Mouse (Mus musculus): ENCODE measurements at regions not wholly inside any gene's neighbourhood (a gene's known extent, or its start where the extent isn't known, plus 50 kb on each side); places are given as distances from the start of the nearest gene placed in this dataset.

DNA sequence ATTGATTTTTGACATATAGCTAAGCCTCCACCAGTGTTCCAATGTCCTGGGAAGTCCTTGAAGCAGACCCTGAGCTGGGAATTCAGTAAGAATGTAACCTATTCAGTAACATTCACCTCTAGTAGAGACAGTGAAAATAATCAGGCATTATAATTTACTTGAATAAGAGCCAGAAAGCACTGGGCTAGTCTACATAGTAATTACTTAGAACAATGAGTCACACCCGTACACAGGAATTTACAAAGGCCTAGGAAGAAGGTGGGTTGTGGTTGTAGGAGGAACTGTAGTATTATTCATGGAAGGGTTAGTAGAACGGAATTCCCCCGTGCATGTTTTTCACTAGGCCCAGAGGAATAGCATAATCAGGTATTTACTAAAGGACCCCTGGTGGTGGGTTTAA lies 106.3 kb upstream of the Ddhd1 start:
- ATAC-seq (ENCODE audit: low read depth): no peak

DNA sequence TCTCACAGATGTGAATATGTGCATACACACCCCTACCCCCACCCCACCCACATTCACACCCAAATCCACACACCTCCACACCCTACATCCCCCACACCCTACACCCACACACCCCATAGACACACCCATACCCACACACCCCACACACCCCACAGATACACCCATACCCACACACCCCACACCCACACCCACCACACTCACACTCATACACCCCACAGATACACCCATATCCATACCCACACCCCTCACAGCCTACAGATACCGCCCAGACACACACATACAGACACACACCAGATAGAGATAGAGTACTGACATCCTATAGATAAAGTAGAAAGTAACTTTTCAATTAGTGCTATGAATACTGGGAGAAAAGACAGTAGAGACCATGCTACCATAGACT lies 108.6 kb upstream of the Ddhd1 start:
- H3K27ac ChIP-seq (replicated peaks): no peak overlapping the region
- WGBS: 96% methylated on average over 1 of the region's 1 CpGs
- H3K9ac ChIP-seq: no peak overlapping the region
- H3K4me3 ChIP-seq: no peak overlapping the region
- H3K9me3 ChIP-seq: no peaks in the 10 kb centered on the region
- H3K4me2 ChIP-seq: no peak overlapping the region
- H3K36me3 ChIP-seq: no peaks in the 10 kb centered on the region
- no peaks in the 10 kb centered on the region; the same call in 1 of the 2 replicates for H3K4me1 ChIP-seq (replicated peaks)
- no peak for ATAC-seq (ENCODE audit: low read depth)
- H3K27me3 ChIP-seq: no peaks in the 10 kb centered on the region

More for the DNA sequence above, 106.3 kb upstream of the Ddhd1 start:
- no peaks in the 10 kb centered on the region for H3K36me3 ChIP-seq
- WGBS: 67% methylated on average over 3 of the region's 3 CpGs
- no peaks in the 10 kb centered on the region for H3K27me3 ChIP-seq
- no peaks in the 10 kb centered on the region for H3K9me3 ChIP-seq
- H3K4me2 ChIP-seq: no peak overlapping the region
- no peak overlapping the region for H3K27ac ChIP-seq (replicated peaks)
- no peaks in the 10 kb centered on the region for H3K4me1 ChIP-seq (replicated peaks)
- no peak overlapping the region for H3K4me3 ChIP-seq
- no peak overlapping the region for H3K9ac ChIP-seq

DNA sequence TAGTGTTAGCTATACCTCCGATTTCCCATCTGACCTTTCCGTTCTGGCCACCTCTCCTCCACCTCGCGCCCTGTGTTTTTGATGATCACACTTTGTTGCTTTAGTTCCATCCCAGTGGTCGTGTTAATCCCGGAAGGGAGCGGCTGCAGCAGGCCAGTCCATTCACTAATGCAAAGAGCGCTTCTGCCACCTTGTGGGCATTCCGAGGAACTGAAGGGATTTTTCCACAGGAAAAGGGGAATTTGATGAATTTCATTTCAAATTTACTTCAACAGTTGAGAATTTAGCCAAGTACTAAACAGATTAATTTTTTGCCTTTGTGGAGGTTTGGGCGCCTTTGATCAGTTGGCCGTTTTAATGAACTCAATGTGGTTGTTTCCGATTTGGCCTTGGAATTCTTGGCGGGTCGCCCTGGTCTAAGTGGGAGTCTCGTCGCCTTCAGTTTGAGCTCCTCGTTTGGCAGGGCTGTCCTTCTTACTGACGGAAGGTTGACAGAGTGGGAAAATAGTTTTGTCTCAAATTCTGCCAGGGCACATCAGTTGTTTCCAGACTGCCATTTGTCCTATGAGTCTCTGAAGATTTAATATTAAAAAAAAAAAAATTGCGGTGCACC lies 114.8 kb upstream of the Ddhd1 start:
- Histone ChIP-seq H3K36me3 (no peaks in the 10 kb centered on the region), H3K9me3 (no peaks in the 10 kb centered on the region), H3K4me1 (replicated peaks) (no peaks in the 10 kb centered on the region; the same call in none of the 2 replicates), H3K4me2 (peak overlapping the region; percentile 48), H3K4me3 (peak overlapping the region; percentile 12), H3K9ac (no peak overlapping the region), H3K27me3 (no peaks in the 10 kb centered on the region), H3K27ac (replicated peaks) (no peak overlapping the region)
- 19% methylated on average over 19 of the region's 19 CpGs for WGBS
- peak; percentile 93 for ATAC-seq (ENCODE audit: low read depth)

DNA sequence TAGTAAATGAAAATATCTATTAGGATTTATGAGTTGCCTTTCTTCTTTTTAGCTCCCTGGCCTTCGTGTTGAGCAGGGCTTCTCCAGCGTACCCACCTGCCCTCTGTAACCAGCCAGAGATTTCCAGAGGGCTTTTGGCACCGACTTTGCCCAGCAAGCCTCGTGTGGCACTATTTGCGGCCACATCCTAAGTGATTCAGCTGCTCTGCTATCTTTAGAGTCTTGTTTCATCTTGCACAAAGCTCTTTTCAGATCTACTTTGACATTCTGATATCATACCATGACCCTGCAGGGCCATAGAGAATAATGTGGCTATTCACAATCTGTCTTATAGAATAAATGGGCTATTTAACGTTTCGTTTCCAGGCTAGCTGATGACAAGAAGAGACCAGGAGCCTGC lies 115.4 kb upstream of the Ddhd1 start:
- H3K4me1 ChIP-seq (replicated peaks): no peaks in the 10 kb centered on the region; the same call in none of the 2 replicates
- no peak overlapping the region for H3K27ac ChIP-seq (replicated peaks)
- no peak overlapping the region for H3K9ac ChIP-seq
- H3K36me3 ChIP-seq: no peaks in the 10 kb centered on the region
- WGBS: 36% methylated on average over 7 of the region's 7 CpGs
- no peak for ATAC-seq (ENCODE audit: low read depth)
- H3K9me3 ChIP-seq: no peaks in the 10 kb centered on the region
- no peaks in the 10 kb centered on the region for H3K27me3 ChIP-seq
- H3K4me2 ChIP-seq: peak overlapping the region; percentile 48
- no peak overlapping the region for H3K4me3 ChIP-seq

DNA sequence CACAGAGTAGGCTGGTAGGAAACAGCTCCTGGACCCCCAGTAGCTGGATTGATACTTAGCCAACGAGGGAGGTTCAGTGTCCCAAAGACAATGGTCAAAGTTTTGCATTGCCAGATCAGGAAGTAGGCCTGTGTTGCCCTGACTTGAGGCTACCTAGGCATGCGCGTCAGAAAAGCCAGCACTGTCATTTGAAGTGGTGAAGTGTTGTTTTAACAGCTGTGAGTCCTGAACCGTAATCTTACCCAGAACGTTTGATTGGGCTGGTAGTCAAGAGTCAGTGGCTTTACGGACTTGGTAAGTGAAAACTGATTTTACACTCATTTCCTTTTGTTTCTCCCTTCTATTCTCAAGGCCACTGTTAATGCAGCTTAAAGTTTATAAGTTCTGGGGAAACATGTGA lies 123.9 kb upstream of the Ddhd1 start:
- no peaks in the 10 kb centered on the region for H3K4me1 ChIP-seq (replicated peaks)
- H3K27me3 ChIP-seq: no peaks in the 10 kb centered on the region
- ATAC-seq (ENCODE audit: low read depth): no peak
- no peak overlapping the region for H3K9ac ChIP-seq
- no peak overlapping the region for H3K4me2 ChIP-seq
- WGBS: 84% methylated on average over 6 of the region's 6 CpGs
- no peak overlapping the region for H3K4me3 ChIP-seq
- H3K9me3 ChIP-seq: no peaks in the 10 kb centered on the region
- no peaks in the 10 kb centered on the region for H3K36me3 ChIP-seq
- no peak overlapping the region for H3K27ac ChIP-seq (replicated peaks)

DNA sequence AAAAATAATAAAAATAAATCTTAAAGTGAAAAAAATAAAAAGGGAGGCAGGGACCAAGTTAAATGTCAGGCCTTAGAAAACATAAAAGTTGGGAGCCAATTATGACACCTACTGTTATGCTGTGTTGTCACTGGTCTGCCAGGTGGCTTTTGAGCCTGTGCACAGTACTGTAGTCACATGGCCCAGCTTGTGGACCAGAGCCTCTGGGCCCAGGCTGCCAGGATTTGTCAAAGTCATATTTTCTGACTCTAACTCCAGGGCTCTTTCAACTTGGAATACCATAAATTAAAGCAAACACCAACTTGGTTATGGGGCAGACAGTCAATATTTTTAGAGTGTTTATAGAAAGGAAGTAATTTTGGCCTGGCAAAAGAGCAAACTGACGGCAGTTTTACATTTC lies 137.0 kb upstream of the Ddhd1 start:
- Histone ChIP-seq H3K27me3 (no peaks in the 10 kb centered on the region), H3K4me2 (no peak overlapping the region), H3K4me1 (replicated peaks) (no peaks in the 10 kb centered on the region), H3K4me3 (no peak overlapping the region), H3K36me3 (no peaks in the 10 kb centered on the region), H3K9ac (no peak overlapping the region), H3K27ac (replicated peaks) (no peak overlapping the region), H3K9me3 (no peaks in the 10 kb centered on the region)
- WGBS: 84% methylated on average over 1 of the region's 1 CpGs
- no peak for ATAC-seq (ENCODE audit: low read depth)

DNA sequence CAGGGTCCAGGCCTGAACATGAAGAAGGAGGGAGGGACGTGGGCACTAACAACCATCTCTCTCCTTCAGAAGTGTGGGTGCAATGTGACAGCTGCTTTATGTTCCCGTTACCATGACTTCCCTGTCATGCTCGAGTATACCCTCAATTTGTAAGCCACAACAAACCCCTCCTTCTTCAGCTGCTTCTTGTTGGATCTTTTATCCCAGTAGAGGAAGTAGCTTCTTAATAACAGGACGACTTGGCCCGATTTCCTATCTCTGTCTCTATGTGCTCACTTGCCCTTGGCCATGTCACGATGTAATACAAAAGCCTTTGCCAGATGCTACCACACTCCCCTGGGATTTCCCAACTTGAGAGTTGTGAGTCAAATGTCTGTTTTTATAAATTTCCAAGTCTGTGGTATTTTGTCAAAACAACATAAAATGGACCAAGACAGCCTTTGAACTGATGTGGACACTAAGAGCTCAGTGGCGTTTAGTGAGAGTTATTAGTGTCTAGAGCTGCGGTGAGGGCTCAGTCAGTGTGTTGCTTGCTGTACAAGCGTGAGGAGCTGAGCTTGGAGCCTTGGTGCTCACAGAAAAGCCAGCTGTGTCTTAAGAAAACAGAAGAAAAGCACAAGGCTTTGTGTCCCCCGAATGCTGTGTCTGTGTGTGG lies 138.8 kb upstream of the Ddhd1 start:
- Histone ChIP-seq H3K36me3 (no peaks in the 10 kb centered on the region), H3K27ac (replicated peaks) (no peak overlapping the region), H3K4me1 (replicated peaks) (no peaks in the 10 kb centered on the region), H3K9me3 (no peaks in the 10 kb centered on the region), H3K4me3 (no peak overlapping the region), H3K9ac (no peak overlapping the region), H3K4me2 (no peak overlapping the region), H3K27me3 (no peaks in the 10 kb centered on the region)
- WGBS: 70% methylated on average over 10 of the region's 10 CpGs
- ATAC-seq (ENCODE audit: low read depth): no peak

DNA sequence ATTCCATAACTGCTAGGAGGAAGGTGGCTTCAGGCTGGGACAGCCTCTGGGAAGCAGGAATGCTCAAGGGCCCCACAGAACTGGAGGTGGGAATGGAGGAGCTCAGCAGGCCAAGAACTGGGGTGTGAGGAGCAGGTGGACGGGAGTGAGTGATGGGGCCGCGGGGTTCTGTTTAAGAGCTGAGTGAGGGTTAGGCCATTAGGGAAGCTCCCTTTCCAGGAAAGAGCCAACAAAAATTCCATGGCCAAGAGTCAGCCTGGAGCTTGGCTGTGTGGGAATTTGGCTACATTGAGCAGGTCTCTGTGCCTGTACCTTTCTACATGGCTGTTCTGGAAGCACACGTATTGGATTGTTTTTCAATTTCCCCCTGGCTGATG lies 139.4 kb upstream of the Ddhd1 start:
- Histone ChIP-seq H3K9ac (no peak overlapping the region), H3K27ac (replicated peaks) (no peak overlapping the region), H3K4me1 (replicated peaks) (no peaks in the 10 kb centered on the region), H3K27me3 (no peaks in the 10 kb centered on the region), H3K4me3 (no peak overlapping the region), H3K9me3 (no peaks in the 10 kb centered on the region), H3K4me2 (no peak overlapping the region), H3K36me3 (no peaks in the 10 kb centered on the region)
- no peak for ATAC-seq (ENCODE audit: low read depth)
- 96% methylated on average over 4 of the region's 4 CpGs for WGBS

DNA sequence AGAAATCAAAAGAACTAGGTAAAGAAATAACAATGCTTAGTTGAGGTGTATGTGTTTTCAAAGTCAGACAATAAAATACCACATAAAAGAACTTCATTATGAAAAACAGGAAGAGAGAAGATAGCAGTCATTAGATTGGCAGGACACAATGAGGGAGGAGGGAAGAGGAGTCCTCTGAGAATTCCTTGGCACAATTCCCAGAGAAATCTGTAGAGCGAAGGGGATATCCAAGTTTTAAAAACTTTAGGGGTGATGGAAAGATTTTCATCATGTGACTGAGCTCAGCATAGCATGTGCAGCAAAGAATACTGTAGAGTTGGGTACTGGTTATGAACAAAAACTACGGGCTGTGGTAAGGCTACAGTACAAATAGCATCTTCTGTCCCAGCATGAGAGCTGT lies 141.3 kb upstream of the Ddhd1 start:
- H3K9ac ChIP-seq: no peak overlapping the region
- 83% methylated on average over 2 of the region's 2 CpGs for WGBS
- H3K4me1 ChIP-seq (replicated peaks): no peaks in the 10 kb centered on the region
- H3K27me3 ChIP-seq: no peaks in the 10 kb centered on the region
- no peak overlapping the region for H3K4me3 ChIP-seq
- no peak overlapping the region for H3K4me2 ChIP-seq
- H3K9me3 ChIP-seq: no peaks in the 10 kb centered on the region
- no peak overlapping the region for H3K27ac ChIP-seq (replicated peaks)
- no peaks in the 10 kb centered on the region for H3K36me3 ChIP-seq
- ATAC-seq (ENCODE audit: low read depth): no peak

DNA sequence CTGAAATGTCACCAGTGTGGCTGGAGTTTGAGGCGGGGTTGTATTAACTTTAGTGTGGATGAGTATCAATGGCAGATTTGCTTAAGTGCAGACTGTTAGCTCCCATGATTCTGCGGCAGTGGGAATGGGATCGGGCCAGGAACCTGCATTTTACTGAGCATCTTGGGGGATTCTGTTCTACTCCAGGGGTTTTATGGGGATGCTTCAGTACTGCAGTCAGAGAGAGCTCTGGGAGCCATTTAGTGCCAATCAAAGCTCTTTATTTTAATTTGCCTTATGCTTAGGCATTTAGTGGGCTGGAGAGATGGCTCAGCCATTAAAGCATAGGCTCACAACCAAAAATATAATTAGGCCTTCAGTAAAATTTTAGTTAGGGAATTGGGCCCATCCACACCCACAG lies 148.0 kb upstream of the Ddhd1 start:
- Histone ChIP-seq H3K4me2 (no peak overlapping the region), H3K27ac (replicated peaks) (no peak overlapping the region), H3K4me1 (replicated peaks) (no peaks in the 10 kb centered on the region), H3K4me3 (no peak overlapping the region), H3K36me3 (no peaks in the 10 kb centered on the region), H3K27me3 (no peaks in the 10 kb centered on the region), H3K9me3 (no peaks in the 10 kb centered on the region), H3K9ac (no peak overlapping the region)
- peak; percentile 67; the same call in 1 of the 2 replicates for ATAC-seq (ENCODE audit: low read depth)
- 68% methylated on average over 3 of the region's 3 CpGs for WGBS

DNA sequence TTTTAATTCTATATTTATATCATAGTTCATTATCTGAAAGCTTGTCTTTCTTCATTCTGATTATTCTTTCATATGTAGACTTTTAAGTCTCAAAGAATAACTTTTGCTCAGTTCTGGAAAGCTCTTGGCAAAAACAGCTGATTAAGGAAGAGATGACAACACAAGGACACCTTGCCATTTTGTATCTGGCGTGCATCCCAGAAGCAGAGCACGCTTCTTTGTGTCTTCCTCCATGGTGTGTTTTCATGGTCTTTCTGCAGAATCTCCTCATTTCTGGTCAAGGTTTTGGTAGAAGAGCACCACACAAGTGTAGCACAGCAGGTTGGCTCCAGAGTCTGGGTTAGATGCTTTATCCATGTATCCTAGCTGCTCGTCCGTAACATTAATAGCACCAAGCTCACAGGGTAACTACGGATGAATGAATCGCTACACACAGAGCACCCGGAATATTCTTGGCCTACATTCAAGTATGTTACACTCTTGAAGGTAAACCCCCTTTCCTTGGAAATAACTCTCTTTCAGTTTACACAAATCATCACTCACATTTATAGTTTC lies 148.9 kb upstream of the Ddhd1 start:
- WGBS: 84% methylated on average over 7 of the region's 7 CpGs
- Histone ChIP-seq H3K9ac (no peak overlapping the region), H3K4me1 (replicated peaks) (no peaks in the 10 kb centered on the region), H3K36me3 (no peaks in the 10 kb centered on the region), H3K27ac (replicated peaks) (no peak overlapping the region), H3K4me2 (no peak overlapping the region), H3K9me3 (no peaks in the 10 kb centered on the region), H3K27me3 (no peaks in the 10 kb centered on the region), H3K4me3 (no peak overlapping the region)
- ATAC-seq (ENCODE audit: low read depth): no peak

DNA sequence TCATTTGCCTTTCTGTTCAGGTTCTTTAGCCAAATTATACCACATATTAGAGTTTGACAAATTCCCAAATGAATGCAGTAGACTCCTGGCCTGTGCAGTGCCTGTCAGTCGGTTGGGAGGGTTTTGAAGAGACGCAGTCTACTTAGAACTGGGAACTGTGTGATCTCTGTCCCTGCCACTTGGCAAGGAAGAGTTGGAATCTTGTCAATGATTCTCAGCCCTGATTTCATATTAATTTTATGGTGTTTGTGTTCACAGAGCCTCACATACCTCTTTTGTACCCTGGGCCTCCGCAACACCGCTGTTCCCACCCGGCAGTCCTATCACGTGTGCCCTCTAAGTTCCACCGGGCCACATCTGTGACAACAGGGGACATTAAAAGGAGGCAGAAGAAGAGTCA lies 149.8 kb upstream of the Ddhd1 start:
- Histone ChIP-seq H3K4me3 (no peak overlapping the region), H3K9me3 (no peaks in the 10 kb centered on the region), H3K4me2 (no peak overlapping the region), H3K27ac (replicated peaks) (no peak overlapping the region), H3K27me3 (no peaks in the 10 kb centered on the region), H3K4me1 (replicated peaks) (no peaks in the 10 kb centered on the region), H3K9ac (no peak overlapping the region), H3K36me3 (no peaks in the 10 kb centered on the region)
- 93% methylated on average over 7 of the region's 7 CpGs for WGBS
- no peak for ATAC-seq (ENCODE audit: low read depth)

DNA sequence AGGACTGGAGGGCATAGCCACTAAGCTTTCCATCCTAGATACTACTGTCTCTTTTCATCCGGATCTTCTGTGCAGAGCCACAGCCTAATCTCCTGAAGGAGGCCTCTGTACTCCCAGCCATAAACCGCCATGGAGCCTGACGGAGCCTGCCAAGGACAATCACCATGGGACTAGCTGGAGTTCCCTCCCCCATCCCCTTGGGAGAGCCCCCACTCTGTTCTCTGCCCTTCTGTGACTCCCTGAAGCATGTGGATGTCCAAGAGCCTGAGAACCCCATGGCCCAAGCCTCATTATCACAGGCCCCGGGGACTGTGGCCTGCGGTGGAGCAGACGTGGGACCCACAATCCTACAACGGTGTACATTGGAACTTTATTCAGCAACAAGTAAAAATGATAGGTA lies 151.5 kb upstream of the Ddhd1 start:
- no peaks in the 10 kb centered on the region for H3K9me3 ChIP-seq
- H3K36me3 ChIP-seq: no peaks in the 10 kb centered on the region
- 79% methylated on average over 7 of the region's 7 CpGs for WGBS
- H3K4me3 ChIP-seq: no peak overlapping the region
- H3K27ac ChIP-seq (replicated peaks): no peak overlapping the region
- ATAC-seq (ENCODE audit: low read depth): no peak
- H3K9ac ChIP-seq: no peak overlapping the region
- H3K27me3 ChIP-seq: no peaks in the 10 kb centered on the region
- no peaks in the 10 kb centered on the region for H3K4me1 ChIP-seq (replicated peaks)
- no peak overlapping the region for H3K4me2 ChIP-seq

All from neural tube, embryonic 13.5 days (tissue).